Mouse (Mus musculus) megakaryocyte progenitor cell, adult 5-6 weeks (primary cell): ENCODE results near the gene Nxt1. TPM values are rescaled to one million over a fixed set of nuclear protein-coding genes. Genes with fewer than 3 reads are reported as not detected.

Source experiments
- ATAC-seq: replicated peaks from 2 replicates; pipeline ENCODE4 v1.8.0; 2016; ENCODE audit warnings: mild to moderate bottlenecking, moderate TSS enrichment, inconsistent platforms; ENCODE audit not compliant: poor library complexity
- total RNA-seq, 2 experiments: library from RNA; stranded (forward) in 1 of 2; stranded (reverse) in 1 of 2; fragments of 157-497, 149-512 nt in 1 of 2; fragments of 200-1000 nt in 1 of 2; gene quantifications; 2 replicates each; pipeline versions ENCODE4 v1.2.3 to v1.2.4; 2015 to 2017

Nxt1 gene
- total RNA-seq, 2 experiments from 2014 or later = 50.6 to 113 TPM

GRCm38 (mm10) chr2:148687971-148688370 is 15.6 kb downstream of the Nxt1 start:
- ATAC-seq = no peak

GRCm38 (mm10) chr2:148689444-148690140 is 17.2 kb downstream of the Nxt1 start:
- no peak for ATAC-seq

GRCm38 (mm10) chr2:148690291-148690690 is 17.9 kb downstream of the Nxt1 start:
- no peak for ATAC-seq

- no peak for ATAC-seq
Measured at GRCm38 (mm10) chr2:148690781-148691180, 18.4 kb downstream of the Nxt1 start.

GRCm38 (mm10) chr2:148698571-148698970 is 26.2 kb downstream of the Nxt1 start:
- ATAC-seq = peak; percentile 50

GRCm38 (mm10) chr2:148706409-148707201 is 34.2 kb downstream of the Nxt1 start:
- peak; percentile 89 for ATAC-seq

GRCm38 (mm10) chr2:148707202-148707530 is 34.8 kb downstream of the Nxt1 start:
- no peak for ATAC-seq

GRCm38 (mm10) chr2:148712326-148712725 is 39.9 kb downstream of the Nxt1 start:
- no peak for ATAC-seq

- ATAC-seq = no peak
Measured at GRCm38 (mm10) chr2:148717072-148717471, 44.7 kb downstream of the Nxt1 start.

- peak; percentile 63 for ATAC-seq
Measured at GRCm38 (mm10) chr2:148719271-148719995, 47.0 kb downstream of the Nxt1 start.

Other genes starting within 250 kb of the Nxt1 start
- 102 and 116 TPM in 2 replicates for gene Cd93, start 229.0 kb upstream of the Nxt1 start, total RNA-seq (2015)
- 126 and 132 TPM in 2 replicates for gene Cd93, start 229.0 kb upstream of the Nxt1 start, total RNA-seq (2017)
- 15.4 and 16.1 TPM in 2 replicates for gene Gzf1, start 8.4 kb downstream of the Nxt1 start, total RNA-seq (2015)
- 18.7 and 20.9 TPM in 2 replicates for gene Gzf1, start 8.4 kb downstream of the Nxt1 start, total RNA-seq (2017)
- gene Napb, start 59.9 kb downstream of the Nxt1 start, total RNA-seq (2015) = 0.64 and 0.81 TPM in 2 replicates
- gene Napb, start 59.9 kb downstream of the Nxt1 start, total RNA-seq (2017) = 0.37 and 0.84 TPM in 2 replicates
- gene Cstl1, start 77.8 kb downstream of the Nxt1 start, total RNA-seq (2015) = not detected in 2 replicates
- gene Cstl1, start 77.8 kb downstream of the Nxt1 start, total RNA-seq (2017) = not detected in 2 replicates
- not detected in 2 replicates for gene Cst11, start 98.9 kb downstream of the Nxt1 start, total RNA-seq (2015)
- not detected in 2 replicates for gene Cst11, start 98.9 kb downstream of the Nxt1 start, total RNA-seq (2017)
- gene 8030411F24Rik, start 109.4 kb downstream of the Nxt1 start, total RNA-seq (2015) = not detected in 2 replicates
- gene 8030411F24Rik, start 109.4 kb downstream of the Nxt1 start, total RNA-seq (2017) = not detected in 2 replicates
- not detected in 2 replicates for gene Cst12, start 116.8 kb downstream of the Nxt1 start, total RNA-seq (2015)
- not detected in 2 replicates for gene Cst12, start 116.8 kb downstream of the Nxt1 start, total RNA-seq (2017)
- not detected in 2 replicates for gene Cst8, start 126.2 kb downstream of the Nxt1 start, total RNA-seq (2015)
- not detected in 2 replicates for gene Cst8, start 126.2 kb downstream of the Nxt1 start, total RNA-seq (2017)
- gene Cst13, start 147.5 kb downstream of the Nxt1 start, total RNA-seq (2015) = not detected in 2 replicates
- gene Cst13, start 147.5 kb downstream of the Nxt1 start, total RNA-seq (2017) = not detected in 2 replicates
- gene Cst9, start 162.5 kb downstream of the Nxt1 start, total RNA-seq (2015) = not detected in 2 replicates
- gene Cst9, start 162.5 kb downstream of the Nxt1 start, total RNA-seq (2017) = not detected in 2 replicates
- not detected in 2 replicates for gene 9230104L09Rik, start 192.4 kb downstream of the Nxt1 start, total RNA-seq (2015)
- not detected in 2 replicates for gene 9230104L09Rik, start 192.4 kb downstream of the Nxt1 start, total RNA-seq (2017)
- gene Cst3, start 203.1 kb downstream of the Nxt1 start, total RNA-seq (2015) = 423 and 485 TPM in 2 replicates
- 377 and 496 TPM in 2 replicates for gene Cst3, start 203.1 kb downstream of the Nxt1 start, total RNA-seq (2017)